Mouse (Mus musculus): Measurements from ENCODE around the gene Dzip1. TPM values are rescaled to one million over a fixed set of nuclear protein-coding genes. Genes with fewer than 3 reads are reported as not detected.

Gene Dzip1
- polyA plus RNA-seq, 1 experiment = 70.1 TPM

DNA sequence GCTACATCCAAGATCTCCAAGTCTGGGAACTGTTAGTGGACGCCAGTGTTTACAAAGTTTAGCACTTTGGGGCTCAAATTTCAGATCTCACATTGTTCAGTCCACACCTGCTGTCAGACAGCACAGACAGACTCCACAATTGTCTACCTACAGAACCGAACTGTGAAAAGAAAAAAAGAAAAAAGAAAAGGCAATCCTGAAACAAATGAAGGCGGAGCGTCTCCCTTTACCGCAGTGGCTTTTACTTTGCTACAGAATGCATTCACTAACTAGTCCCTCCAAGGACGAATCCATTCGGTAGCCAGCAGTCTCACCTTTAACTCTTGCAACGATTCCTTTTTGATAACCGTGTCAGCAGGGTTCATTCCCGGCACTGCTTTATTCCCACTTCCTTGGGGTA lies 44.6 kb downstream of the Dzip1 start:
- 93% methylated on average over 10 of the region's 10 CpGs for WGBS
- TF ChIP-seq CTCF (IDR thresholded peaks at IDR 0.05; ENCODE audit: borderline replicate concordance, control insufficient read depth, extremely low read depth, insufficient read depth, low read length, poor library complexity) (no peak), POLR2A (IDR thresholded peaks at IDR 0.05; ENCODE audit: control insufficient read depth, extremely low read depth, insufficient read depth, low read length, poor library complexity) (no peak)
- Histone ChIP-seq H3K36me3 (ENCODE audit: control insufficient read depth, insufficient read depth, low read length) (peaks cover 74% of the 10 kb centered on the region), H3K27ac (ENCODE audit: control insufficient read depth, insufficient read depth, low read length) (no peak overlapping the region), H3K27me3 (ENCODE audit: control insufficient read depth, insufficient read depth, low read length) (no peaks in the 10 kb centered on the region), H3K4me3 (ENCODE audit: control insufficient read depth, insufficient read depth, low read length) (no peak overlapping the region), H3K4me1 (replicated peaks; ENCODE audit: control insufficient read depth, insufficient read depth, low read length) (no peaks in the 10 kb centered on the region)
- no peak for DNase-seq

DNA sequence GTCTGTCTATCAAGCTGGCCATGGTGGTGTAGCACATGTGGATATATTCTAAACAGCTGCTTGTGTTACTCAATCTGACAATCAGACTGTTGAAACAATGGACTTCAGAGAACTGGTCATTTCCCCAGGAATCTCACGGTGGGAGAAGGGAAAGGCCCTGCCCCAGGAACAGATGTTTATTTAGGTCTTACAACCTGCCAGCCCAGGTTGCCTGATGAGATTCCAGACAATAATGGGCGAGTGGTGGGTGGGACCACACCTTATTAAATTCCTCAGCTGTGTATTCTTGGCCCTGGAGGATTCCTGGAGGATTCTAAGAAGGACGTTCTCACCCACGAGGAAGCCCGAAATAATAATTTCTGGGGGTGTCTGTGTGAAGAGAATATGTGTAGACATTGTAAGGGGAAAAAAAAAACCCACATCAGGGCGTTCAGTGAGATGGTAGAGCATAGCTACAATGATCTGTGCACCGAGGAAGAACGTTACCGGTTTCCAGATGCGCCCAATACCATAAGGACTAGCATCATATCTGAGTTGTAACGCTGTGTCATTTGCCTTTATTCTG lies 46.8 kb downstream of the Dzip1 start:
- Histone ChIP-seq H3K36me3 (ENCODE audit: control insufficient read depth, insufficient read depth, low read length) (peaks cover 61% of the 10 kb centered on the region), H3K27me3 (ENCODE audit: control insufficient read depth, insufficient read depth, low read length) (no peaks in the 10 kb centered on the region), H3K27ac (ENCODE audit: control insufficient read depth, insufficient read depth, low read length) (no peak overlapping the region), H3K4me1 (replicated peaks; ENCODE audit: control insufficient read depth, insufficient read depth, low read length) (no peaks in the 10 kb centered on the region), H3K4me3 (ENCODE audit: control insufficient read depth, insufficient read depth, low read length) (no peak overlapping the region)
- TF ChIP-seq CTCF (IDR thresholded peaks at IDR 0.05; ENCODE audit: borderline replicate concordance, control insufficient read depth, extremely low read depth, insufficient read depth, low read length, poor library complexity) (no peak), POLR2A (IDR thresholded peaks at IDR 0.05; ENCODE audit: control insufficient read depth, extremely low read depth, insufficient read depth, low read length, poor library complexity) (no peak)
- DNase-seq = no peak
- WGBS = 94% methylated on average over 11 of the region's 11 CpGs

DNA sequence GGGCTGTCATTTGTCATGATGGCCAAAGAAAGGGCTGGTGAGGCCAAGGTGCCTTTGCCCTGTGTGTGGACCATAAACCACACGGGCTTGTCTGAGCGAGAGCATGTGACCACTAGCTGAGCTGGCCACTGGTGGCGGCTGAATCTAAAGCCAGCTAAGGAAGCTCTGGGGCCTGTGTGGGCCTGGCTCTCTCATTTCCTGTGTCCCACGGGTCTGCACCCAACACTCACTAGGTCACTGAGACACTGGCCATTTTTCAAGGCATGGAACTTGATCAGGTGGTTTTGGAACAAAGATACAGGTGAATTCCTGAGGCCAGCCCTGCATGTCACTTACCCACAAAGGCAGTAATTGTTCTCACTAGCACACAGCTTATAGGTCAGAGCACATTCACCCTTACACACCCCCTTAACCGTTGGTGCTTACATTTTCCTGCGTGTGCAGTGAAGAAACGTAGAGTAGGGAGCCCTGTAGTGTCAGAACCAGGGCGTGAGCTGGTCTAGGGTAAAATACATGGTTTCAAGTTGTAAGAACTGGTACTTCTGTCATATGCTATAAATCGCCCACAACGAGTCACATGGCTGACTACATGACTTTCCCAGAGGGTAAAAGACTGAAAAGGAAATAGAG lies 50.4 kb downstream of the Dzip1 start:
- H3K4me1 ChIP-seq (replicated peaks; ENCODE audit: control insufficient read depth, insufficient read depth, low read length) = peaks cover 6% of the 10 kb centered on the region; the same call in 1 of the 2 replicates
- TF ChIP-seq CTCF (IDR thresholded peaks at IDR 0.05; ENCODE audit: borderline replicate concordance, control insufficient read depth, extremely low read depth, insufficient read depth, low read length, poor library complexity) = no peak
- no peak for TF ChIP-seq POLR2A (IDR thresholded peaks at IDR 0.05; ENCODE audit: control insufficient read depth, extremely low read depth, insufficient read depth, low read length, poor library complexity)
- no peak overlapping the region for H3K4me3 ChIP-seq (ENCODE audit: control insufficient read depth, insufficient read depth, low read length)
- no peak overlapping the region for H3K27ac ChIP-seq (ENCODE audit: control insufficient read depth, insufficient read depth, low read length)
- no peak for DNase-seq
- 85% methylated on average over 10 of the region's 10 CpGs for WGBS
- H3K27me3 ChIP-seq (ENCODE audit: control insufficient read depth, insufficient read depth, low read length) = no peaks in the 10 kb centered on the region
- peaks cover 33% of the 10 kb centered on the region for H3K36me3 ChIP-seq (ENCODE audit: control insufficient read depth, insufficient read depth, low read length)

DNA sequence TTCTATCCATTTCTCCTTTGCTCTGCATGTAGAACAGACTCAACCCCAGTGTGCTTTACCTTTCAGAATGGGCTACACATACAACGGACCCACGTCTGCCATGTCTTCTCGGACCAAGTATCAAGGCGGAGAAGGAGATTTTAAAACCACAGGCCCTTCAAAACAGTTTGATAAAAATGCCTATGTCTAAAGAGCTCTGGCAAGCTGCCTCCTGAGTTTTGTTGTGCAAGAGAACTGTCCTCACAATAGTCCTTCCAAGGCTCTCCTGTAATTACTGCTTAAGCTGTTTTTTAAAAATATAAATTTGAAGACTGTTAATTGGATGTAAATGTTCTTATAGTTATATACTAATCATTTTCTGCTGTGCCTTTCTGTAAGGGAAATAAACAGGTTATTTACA lies 51.1 kb downstream of the Dzip1 start:
- DNase-seq = no peak
- TF ChIP-seq POLR2A (IDR thresholded peaks at IDR 0.05; ENCODE audit: control insufficient read depth, extremely low read depth, insufficient read depth, low read length, poor library complexity) (no peak), CTCF (IDR thresholded peaks at IDR 0.05; ENCODE audit: borderline replicate concordance, control insufficient read depth, extremely low read depth, insufficient read depth, low read length, poor library complexity) (no peak)
- H3K4me1 ChIP-seq (replicated peaks; ENCODE audit: control insufficient read depth, insufficient read depth, low read length) = peaks cover 6% of the 10 kb centered on the region; the same call in 1 of the 2 replicates
- no peaks in the 10 kb centered on the region for H3K27me3 ChIP-seq (ENCODE audit: control insufficient read depth, insufficient read depth, low read length)
- peaks cover 25% of the 10 kb centered on the region for H3K36me3 ChIP-seq (ENCODE audit: control insufficient read depth, insufficient read depth, low read length)
- 97% methylated on average over 4 of the region's 4 CpGs for WGBS
- H3K4me3 ChIP-seq (ENCODE audit: control insufficient read depth, insufficient read depth, low read length) = no peak overlapping the region
- no peak overlapping the region for H3K27ac ChIP-seq (ENCODE audit: control insufficient read depth, insufficient read depth, low read length)

DNA sequence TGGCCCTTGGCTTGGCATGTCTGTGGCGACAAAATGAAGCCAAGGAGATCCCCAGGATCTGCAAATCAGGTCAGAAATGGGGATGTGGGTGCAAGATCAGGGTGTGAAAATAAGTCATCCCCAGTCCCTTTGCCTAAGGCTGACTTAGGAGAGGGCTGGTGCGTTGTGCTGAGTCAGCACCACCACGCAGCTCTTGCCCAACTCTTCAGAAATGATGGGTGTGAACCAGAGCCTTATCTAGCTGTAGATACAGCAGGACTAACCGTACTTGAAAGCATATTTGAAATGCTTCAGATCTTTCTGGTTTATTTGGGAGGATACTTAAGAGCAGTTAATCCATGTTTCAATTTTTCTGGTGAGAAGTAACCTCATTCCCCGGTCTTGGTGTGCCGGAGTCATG lies 55.5 kb downstream of the Dzip1 start:
- peaks cover 14% of the 10 kb centered on the region for H3K4me1 ChIP-seq (replicated peaks; ENCODE audit: control insufficient read depth, insufficient read depth, low read length)
- no peak for TF ChIP-seq CTCF (IDR thresholded peaks at IDR 0.05; ENCODE audit: borderline replicate concordance, control insufficient read depth, extremely low read depth, insufficient read depth, low read length, poor library complexity)
- H3K27me3 ChIP-seq (ENCODE audit: control insufficient read depth, insufficient read depth, low read length) = no peaks in the 10 kb centered on the region
- WGBS = 88% methylated on average over 6 of the region's 6 CpGs
- DNase-seq = no peak
- no peaks in the 10 kb centered on the region for H3K36me3 ChIP-seq (ENCODE audit: control insufficient read depth, insufficient read depth, low read length)
- H3K27ac ChIP-seq (ENCODE audit: control insufficient read depth, insufficient read depth, low read length) = no peak overlapping the region
- H3K4me3 ChIP-seq (ENCODE audit: control insufficient read depth, insufficient read depth, low read length) = no peak overlapping the region

DNA sequence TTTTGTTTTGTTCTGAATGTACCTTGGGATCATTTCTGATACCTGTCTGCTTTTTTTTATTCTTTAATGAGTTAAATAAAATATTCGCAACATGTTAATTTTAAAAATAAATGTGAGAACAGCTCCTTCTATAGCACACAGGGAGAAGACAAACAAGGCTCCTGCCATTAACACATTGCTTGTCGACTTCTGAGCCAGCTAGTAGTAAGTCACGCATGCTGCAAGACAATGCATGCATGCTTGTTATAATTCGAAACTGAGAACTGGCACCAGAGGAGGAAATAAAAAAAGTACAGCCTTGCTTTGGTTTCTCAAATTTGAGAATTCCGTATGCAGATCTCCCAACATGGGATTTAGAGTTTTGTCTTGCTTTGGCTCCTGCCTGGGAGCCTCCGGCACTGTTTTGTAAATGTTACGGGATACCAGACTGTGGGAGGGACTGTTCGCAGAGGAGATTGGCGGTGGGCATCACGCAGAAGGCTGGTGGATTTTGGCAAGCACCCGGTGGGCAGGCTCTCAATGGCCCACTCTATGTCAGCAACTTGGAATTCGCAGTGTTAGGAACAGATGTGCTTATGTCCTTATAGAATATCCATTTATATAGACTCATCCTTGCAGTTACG lies 57.0 kb downstream of the Dzip1 start:
- Histone ChIP-seq H3K27me3 (ENCODE audit: control insufficient read depth, insufficient read depth, low read length) (no peaks in the 10 kb centered on the region), H3K27ac (ENCODE audit: control insufficient read depth, insufficient read depth, low read length) (no peak overlapping the region), H3K4me3 (ENCODE audit: control insufficient read depth, insufficient read depth, low read length) (no peak overlapping the region), H3K4me1 (replicated peaks; ENCODE audit: control insufficient read depth, insufficient read depth, low read length) (peaks cover 21% of the 10 kb centered on the region), H3K36me3 (ENCODE audit: control insufficient read depth, insufficient read depth, low read length) (no peaks in the 10 kb centered on the region)
- 94% methylated on average over 13 of the region's 13 CpGs for WGBS
- no peak for DNase-seq
- TF ChIP-seq POLR2A (IDR thresholded peaks at IDR 0.05; ENCODE audit: control insufficient read depth, extremely low read depth, insufficient read depth, low read length, poor library complexity) = no peak
- no peak for TF ChIP-seq CTCF (IDR thresholded peaks at IDR 0.05; ENCODE audit: borderline replicate concordance, control insufficient read depth, extremely low read depth, insufficient read depth, low read length, poor library complexity)

All from thymus, adult 2 months (tissue).